Mouse (Mus musculus): ENCODE measurements around the gene Stk11ip.

DNA sequence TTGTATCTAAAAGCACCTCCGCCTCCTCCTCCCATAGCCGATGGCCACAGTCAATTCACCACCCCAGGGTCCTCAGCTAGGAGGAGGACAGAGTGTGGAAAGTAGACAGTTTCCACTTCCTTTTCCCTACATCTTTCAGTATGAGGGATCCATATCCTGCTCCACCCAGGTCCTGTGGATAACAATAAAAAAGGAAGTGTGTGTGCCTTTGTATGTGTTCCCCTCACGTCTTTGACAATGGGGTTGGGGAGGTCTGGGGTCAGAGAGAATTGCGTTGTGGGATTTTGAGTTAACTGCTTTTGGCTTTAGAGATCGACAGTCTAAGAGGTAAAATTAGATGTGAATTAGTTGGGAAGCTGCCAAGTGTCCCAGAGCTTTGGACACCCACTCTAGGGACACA lies 11.2 kb upstream of the Stk11ip start:
- no peak for TF ChIP-seq CTCF (IDR thresholded peaks at IDR 0.05; ENCODE audit: borderline replicate concordance, insufficient read depth, low read depth, low read length)
- TF ChIP-seq POLR2A (IDR thresholded peaks at IDR 0.05; ENCODE audit: borderline replicate concordance, insufficient read depth, low read length), result no peak
